Mouse (Mus musculus) olfactory bulb, adult 2 months (tissue): ENCODE measurements around the gene Arid5b. TPM values are rescaled to one million over a fixed set of nuclear protein-coding genes. Genes with fewer than 3 reads are reported as not detected.

Source experiments
- H3K27ac ChIP-seq: fragments of 200-500 bp; 2 replicates; pipeline ENCODE4 v1.5.1; 2012; ENCODE audit warnings: low read depth, low read length; ENCODE audit not compliant: insufficient read depth
- H3K4me1 ChIP-seq: fragments of 200-500 bp; 2 replicates; pipeline ENCODE4 v1.6.1; 2012; ENCODE audit warnings: low read length; ENCODE audit not compliant: control insufficient read depth, insufficient read depth
- H3K4me3 ChIP-seq: fragments of 200-500 bp; 2 replicates; pipeline ENCODE4 v1.5.1; 2012; ENCODE audit warnings: mild to moderate bottlenecking, low read depth, low read length, moderate library complexity; ENCODE audit not compliant: insufficient read depth
- CTCF ChIP-seq: fragments of 200-500 bp; IDR thresholded peaks from 2 replicates; pipeline ENCODE4 v1.5.1; 2012; ENCODE audit warnings: low read depth, mild to moderate bottlenecking, low read length, moderate library complexity; ENCODE audit not compliant: insufficient read depth
- POLR2A ChIP-seq: fragments of 200-500 bp; IDR thresholded peaks from 2 replicates; pipeline ENCODE4 v1.6.1; 2012; ENCODE audit warnings: mild to moderate bottlenecking, low read depth, low read length, moderate library complexity; ENCODE audit not compliant: insufficient read depth
- WGBS: fragments of 180-500 bp; shearing (Covaris S2); methylation state at CpG from one replicate; pipeline ENCODE4 v1.1.7; 2018; 5-methylcytosine and 5-hydroxymethylcytosine counted together
- polyA plus RNA-seq: library from polyadenylated mRNA; stranded (reverse); fragments of >200 nt; gene quantifications from 2 replicates; pipeline ENCODE4 v1.2.4, GENCODE M21; 2012; ENCODE audit warnings: low replicate concordance; ENCODE audit not compliant: missing spikeins, insufficient read depth, insufficient read length

Arid5b gene
- polyA plus RNA-seq, 1 experiment, result not detected

- TF ChIP-seq POLR2A (no peak), CTCF (no peak)
- WGBS, result 89% methylated on average over 7 of the region's 7 CpGs
- H3K4me3 ChIP-seq, result no peak overlapping the region
- no peak overlapping the region for H3K27ac ChIP-seq
- no peaks in the 10 kb centered on the region for H3K4me1 ChIP-seq
Measured at GRCm38 (mm10) chr10:68253452-68254117, 25.0 kb downstream of the Arid5b start.

- WGBS, result 98% methylated on average over 4 of the region's 4 CpGs
- Histone ChIP-seq H3K4me1 (no peaks in the 10 kb centered on the region), H3K27ac (no peak overlapping the region), H3K4me3 (no peak overlapping the region)
- TF ChIP-seq CTCF (no peak), POLR2A (no peak)
Measured at GRCm38 (mm10) chr10:68252650-68253049, 25.9 kb downstream of the Arid5b start.

DNA sequence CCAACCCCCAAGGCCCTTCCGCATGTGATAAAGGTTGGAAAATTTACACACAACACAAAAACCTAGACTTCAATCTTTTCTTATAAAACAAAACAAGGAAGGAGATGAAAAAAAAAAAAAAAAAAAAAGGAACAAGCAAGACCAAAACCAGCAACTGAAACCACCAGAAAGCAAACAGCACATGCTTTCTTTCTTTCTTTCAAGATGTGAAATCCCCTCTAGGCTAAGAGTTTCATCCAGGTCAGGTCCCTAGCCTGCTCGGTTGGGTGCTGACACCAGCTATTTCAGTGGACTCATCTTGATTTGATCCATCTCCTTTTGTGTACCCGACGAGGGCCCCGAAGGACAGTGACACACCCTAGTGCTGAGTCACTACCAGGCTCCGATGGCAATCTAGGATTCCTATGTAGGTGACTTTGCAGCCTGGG is 29.2 kb downstream of the Arid5b start:
- WGBS, result 74% methylated on average over 6 of the region's 6 CpGs
- H3K4me1 ChIP-seq, result no peaks in the 10 kb centered on the region
- TF ChIP-seq POLR2A, result no peak
- no peak for TF ChIP-seq CTCF
- H3K4me3 ChIP-seq, result no peak overlapping the region
- H3K27ac ChIP-seq, result no peak overlapping the region

DNA sequence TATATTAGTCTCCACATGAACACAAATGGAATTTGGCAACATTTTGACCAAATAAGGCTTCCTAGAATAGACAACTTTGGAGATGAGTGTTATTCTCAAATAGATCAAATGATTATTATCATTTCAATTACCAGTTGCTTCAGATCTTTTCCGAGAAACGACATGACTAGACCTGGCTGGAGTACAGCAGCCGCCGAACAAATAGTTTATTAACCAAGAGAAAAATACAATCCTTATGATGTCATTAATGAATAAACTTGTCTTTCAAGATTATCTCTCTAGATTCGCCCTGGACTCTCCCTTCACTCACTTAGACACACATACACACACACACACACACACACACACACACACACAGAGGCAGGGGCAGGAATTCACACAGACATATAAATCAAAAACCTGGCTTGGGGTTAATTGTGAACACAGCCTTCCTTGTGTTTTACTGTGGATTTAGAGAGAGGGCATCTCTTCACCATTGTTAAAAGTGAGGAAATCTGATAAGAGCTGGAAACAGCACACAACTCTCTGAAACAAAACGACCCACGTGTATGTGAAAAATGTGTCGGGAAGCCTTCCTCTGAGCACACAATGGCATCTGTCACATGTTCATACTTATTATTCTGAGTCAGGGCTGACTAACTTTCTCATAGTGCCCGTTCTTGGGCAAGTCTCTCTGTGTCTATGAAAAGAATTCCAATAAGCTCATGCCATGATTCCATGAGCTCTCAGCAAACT is 30.1 kb downstream of the Arid5b start:
- WGBS, result 37% methylated on average over 9 of the region's 9 CpGs
- TF ChIP-seq POLR2A, result no peak
- TF ChIP-seq CTCF, result no peak
- Histone ChIP-seq H3K27ac (no peak overlapping the region), H3K4me1 (no peaks in the 10 kb centered on the region), H3K4me3 (no peak overlapping the region)

GRCm38 (mm10) chr10:68247490-68248280 is 30.9 kb downstream of the Arid5b start:
- Histone ChIP-seq H3K27ac (no peak overlapping the region), H3K4me1 (no peaks in the 10 kb centered on the region), H3K4me3 (no peak overlapping the region)
- 90% methylated on average over 4 of the region's 4 CpGs for WGBS
- no peak for TF ChIP-seq CTCF
- no peak for TF ChIP-seq POLR2A

GRCm38 (mm10) chr10:68246603-68247247 is 31.8 kb downstream of the Arid5b start:
- no peak for TF ChIP-seq CTCF
- no peak for TF ChIP-seq POLR2A
- Histone ChIP-seq H3K4me3 (no peak overlapping the region), H3K27ac (no peak overlapping the region), H3K4me1 (no peaks in the 10 kb centered on the region)
- WGBS, result 61% methylated on average over 7 of the region's 7 CpGs

DNA sequence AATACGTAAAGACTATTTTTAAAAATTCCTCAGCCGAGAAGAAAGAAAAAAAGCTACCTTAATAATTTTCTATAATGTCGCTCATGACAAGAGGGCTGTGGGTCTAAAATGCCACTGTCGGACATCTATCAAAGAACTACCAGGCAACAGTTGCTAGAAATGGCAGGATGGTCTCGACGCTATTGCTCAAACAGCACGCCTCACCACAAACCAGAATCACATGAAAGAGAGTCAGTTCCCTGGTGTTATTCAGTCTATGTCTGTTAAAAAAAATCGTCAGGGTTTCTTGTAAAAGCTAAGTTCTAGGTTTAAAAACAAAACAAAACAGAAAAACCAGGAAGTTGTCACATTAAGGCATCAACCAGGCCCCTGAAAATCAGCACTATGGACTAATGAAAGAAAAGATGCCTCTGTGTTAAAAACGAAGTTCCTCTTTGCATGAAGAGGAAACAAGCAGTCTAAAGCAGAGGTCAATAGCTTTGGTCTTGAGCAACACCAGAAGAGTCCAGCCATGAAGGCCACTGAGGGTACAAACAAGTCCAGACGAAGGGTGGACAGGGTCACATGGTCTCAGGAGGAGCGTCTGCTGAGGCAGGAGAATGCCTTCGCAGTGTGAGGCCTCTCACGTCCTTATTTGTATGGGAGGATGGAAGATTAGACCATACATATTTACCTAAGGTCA is 37.6 kb downstream of the Arid5b start:
- no peak overlapping the region for H3K4me3 ChIP-seq
- no peak overlapping the region for H3K27ac ChIP-seq
- 91% methylated on average over 13 of the region's 13 CpGs for WGBS
- no peak for TF ChIP-seq CTCF
- no peak for TF ChIP-seq POLR2A
- no peaks in the 10 kb centered on the region for H3K4me1 ChIP-seq

DNA sequence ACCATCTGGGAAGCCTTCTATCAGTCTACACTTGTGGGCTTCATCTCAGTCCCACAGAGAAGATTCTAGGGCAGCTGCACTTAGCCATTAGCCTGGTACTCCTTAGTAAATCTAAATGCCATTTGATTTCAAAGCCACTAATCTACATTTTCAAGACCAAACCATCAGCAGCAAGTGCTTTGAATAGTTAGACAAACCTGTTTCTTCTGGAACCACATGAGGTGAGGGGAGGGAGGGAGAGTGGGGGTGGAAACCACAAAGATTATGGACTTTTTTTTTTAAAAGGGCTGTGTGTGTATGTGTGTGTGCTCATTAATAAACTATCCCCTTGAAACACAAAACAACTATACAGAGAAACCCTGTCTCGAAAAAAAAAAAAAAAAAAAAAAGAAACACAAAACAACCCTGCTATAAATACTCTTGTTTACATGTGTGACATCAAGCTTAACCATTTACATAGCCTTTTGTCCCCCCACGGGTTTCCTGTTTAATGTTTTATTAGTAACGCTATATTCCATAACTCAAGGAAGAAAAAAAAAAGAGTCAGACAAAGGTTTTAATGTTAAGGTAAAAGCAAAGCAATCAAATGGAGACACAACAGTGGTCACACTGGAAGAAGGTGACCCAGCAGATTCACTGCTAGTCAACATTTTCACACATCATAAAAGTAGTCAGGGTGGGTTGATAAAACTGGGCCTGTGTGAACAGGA is 38.3 kb downstream of the Arid5b start:
- no peak for TF ChIP-seq POLR2A
- TF ChIP-seq CTCF, result no peak
- WGBS, result 71% methylated on average over 3 of the region's 3 CpGs
- Histone ChIP-seq H3K4me3 (no peak overlapping the region), H3K4me1 (no peaks in the 10 kb centered on the region), H3K27ac (no peak overlapping the region)
